Mouse (Mus musculus): Measurements from ENCODE around the gene Chga.

GRCm38 (mm10) chr12:102594627-102595026 lies 39.9 kb downstream of the Chga start:
- TF ChIP-seq POLR2A (IDR thresholded peaks at IDR 0.05; ENCODE audit: borderline replicate concordance, extremely low read depth, insufficient read depth, insufficient read length, poor library complexity, severe bottlenecking) = no peak
- no peak for TF ChIP-seq CTCF (IDR thresholded peaks at IDR 0.05; ENCODE audit: borderline replicate concordance, extremely low read depth, insufficient read depth, insufficient read length)
